Mouse (Mus musculus): ENCODE measurements around the gene Plcg1. TPM values are rescaled to one million over a fixed set of nuclear protein-coding genes. Genes with fewer than 3 reads are reported as not detected.

Gene Plcg1
- polyA plus RNA-seq, 2 experiments = 56.8 to 131 TPM

DNA sequence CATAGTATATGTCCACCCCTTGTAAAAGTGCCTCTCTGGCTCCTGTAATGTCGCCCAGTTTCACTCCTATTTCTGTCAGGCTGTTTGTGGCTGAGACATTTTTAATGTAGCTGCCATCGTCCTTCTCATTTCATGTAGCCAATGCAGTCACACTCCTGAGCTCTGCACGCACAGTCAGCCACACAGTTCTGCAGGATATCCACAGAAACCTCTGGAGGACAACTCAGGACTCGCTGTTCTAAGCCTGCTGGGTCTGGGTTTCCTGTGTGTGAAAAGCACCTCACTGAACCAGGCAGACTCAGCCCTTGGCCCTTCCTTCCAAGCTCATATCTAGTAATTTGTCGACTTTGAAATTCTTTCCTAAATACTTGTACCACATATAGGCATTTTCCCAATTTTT is 6.6 kb upstream of the Plcg1 start:
- DNase-seq (ENCODE audit: low spot score) (no peak), ATAC-seq (ENCODE audit: low FRiP score, low read depth) (no peak)
- no peaks in the 10 kb centered on the region for H3K9me3 ChIP-seq (ENCODE audit: control insufficient read depth, low read length)
- H3K27ac ChIP-seq (replicated peaks; ENCODE audit: low read depth, low read length) = no peak overlapping the region
- H3K27me3 ChIP-seq (ENCODE audit: control insufficient read depth, insufficient read depth, low read length) = no peaks in the 10 kb centered on the region
- no peak for TF ChIP-seq POLR2A (IDR thresholded peaks at IDR 0.05; ENCODE audit: borderline replicate concordance, extremely low read depth, insufficient read depth, insufficient read length)
- H3K36me3 ChIP-seq (ENCODE audit: control insufficient read depth, insufficient read depth, low read length) = peaks cover 59% of the 10 kb centered on the region
- 86% methylated on average over 5 of the region's 5 CpGs for WGBS
- H3K4me2 ChIP-seq (replicated peaks; ENCODE audit: low read depth, low read length, severe bottlenecking) = no peak overlapping the region
- no peak overlapping the region for H3K9ac ChIP-seq (ENCODE audit: low read depth, low read length, severe bottlenecking)
- no peaks in the 10 kb centered on the region for H3K4me1 ChIP-seq (ENCODE audit: control insufficient read depth, insufficient read depth, low read length)
- H3K4me3 ChIP-seq (replicated peaks; ENCODE audit: low read length) = no peak overlapping the region

DNA sequence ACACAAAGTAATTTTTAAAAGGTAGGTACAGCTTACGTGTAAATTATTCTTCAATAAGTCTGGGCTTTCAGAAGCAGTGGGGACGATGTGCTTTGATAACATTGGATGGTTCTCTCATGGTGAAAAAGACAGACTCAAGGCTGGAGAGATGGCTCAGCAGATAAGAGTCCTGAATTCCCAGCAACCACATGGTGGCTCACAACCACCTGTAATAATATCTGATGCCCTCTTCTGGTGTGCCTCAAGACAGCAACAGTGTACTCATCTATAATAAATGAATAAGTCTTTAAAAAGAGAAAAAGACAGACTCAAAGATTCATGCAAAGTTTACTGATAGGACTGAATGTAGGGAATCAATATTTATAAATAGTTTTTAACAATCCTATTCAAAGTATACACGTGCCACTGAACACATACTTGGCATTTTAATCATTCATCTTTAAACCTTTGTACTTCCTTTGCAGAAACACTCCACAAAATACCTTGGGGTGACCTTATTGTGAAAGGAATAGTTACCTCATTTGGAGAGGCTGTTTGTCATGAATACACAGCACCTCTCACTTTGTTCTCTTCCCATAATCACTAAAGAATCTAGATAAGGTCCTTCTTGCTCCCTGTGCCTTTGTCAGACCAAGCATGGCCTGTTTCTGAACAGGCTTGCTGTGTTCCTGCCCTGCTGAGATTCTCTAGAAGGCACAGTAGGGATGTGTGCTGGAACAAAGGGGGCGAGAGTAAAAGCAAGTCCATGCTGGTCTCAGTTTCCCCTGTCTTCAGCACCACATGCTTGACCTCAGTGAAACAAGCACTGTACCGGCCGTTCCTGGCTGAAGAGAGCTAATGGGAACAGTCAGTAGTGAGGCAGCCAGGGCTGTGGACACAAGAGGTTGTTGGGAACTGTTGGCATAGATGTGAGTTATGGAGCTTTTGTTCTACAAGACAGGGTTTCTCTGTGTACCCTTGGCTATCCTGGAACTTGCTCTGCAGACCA is 4.9 kb upstream of the Plcg1 start:
- Histone ChIP-seq H3K9ac (ENCODE audit: low read depth, low read length, severe bottlenecking) (no peak overlapping the region), H3K4me3 (replicated peaks; ENCODE audit: low read length) (no peak overlapping the region), H3K36me3 (ENCODE audit: control insufficient read depth, insufficient read depth, low read length) (peaks cover 46% of the 10 kb centered on the region), H3K27me3 (ENCODE audit: control insufficient read depth, insufficient read depth, low read length) (no peaks in the 10 kb centered on the region), H3K4me2 (replicated peaks; ENCODE audit: low read depth, low read length, severe bottlenecking) (no peak overlapping the region), H3K9me3 (ENCODE audit: control insufficient read depth, low read length) (no peaks in the 10 kb centered on the region), H3K27ac (replicated peaks; ENCODE audit: low read depth, low read length) (no peak overlapping the region), H3K4me1 (ENCODE audit: control insufficient read depth, insufficient read depth, low read length) (peaks cover 9% of the 10 kb centered on the region; the same call in 1 of the 2 replicates)
- no peak for TF ChIP-seq POLR2A (IDR thresholded peaks at IDR 0.05; ENCODE audit: borderline replicate concordance, extremely low read depth, insufficient read depth, insufficient read length)
- ATAC-seq (ENCODE audit: low FRiP score, low read depth) = no peak
- DNase-seq (ENCODE audit: low spot score) = no peak
- 88% methylated on average over 6 of the region's 6 CpGs for WGBS

GRCm38 (mm10) chr2:160728972-160729371 is 2.1 kb upstream of the Plcg1 start:
- no peak for TF ChIP-seq POLR2A (IDR thresholded peaks at IDR 0.05; ENCODE audit: borderline replicate concordance, extremely low read depth, insufficient read depth, insufficient read length)
- no peak overlapping the region for H3K27ac ChIP-seq (replicated peaks; ENCODE audit: low read depth, low read length)
- no peaks in the 10 kb centered on the region for H3K27me3 ChIP-seq (ENCODE audit: control insufficient read depth, insufficient read depth, low read length)
- ATAC-seq (ENCODE audit: low FRiP score, low read depth) = no peak
- H3K4me2 ChIP-seq (replicated peaks; ENCODE audit: low read depth, low read length, severe bottlenecking) = no peak overlapping the region
- no peak for DNase-seq (ENCODE audit: low spot score)
- H3K9me3 ChIP-seq (ENCODE audit: control insufficient read depth, low read length) = no peaks in the 10 kb centered on the region
- H3K4me1 ChIP-seq (ENCODE audit: control insufficient read depth, insufficient read depth, low read length) = peaks cover 22% of the 10 kb centered on the region
- H3K4me3 ChIP-seq (replicated peaks; ENCODE audit: low read length) = no peak overlapping the region
- no peak overlapping the region for H3K9ac ChIP-seq (ENCODE audit: low read depth, low read length, severe bottlenecking)
- H3K36me3 ChIP-seq (ENCODE audit: control insufficient read depth, insufficient read depth, low read length) = peaks cover 22% of the 10 kb centered on the region
- WGBS = 87% methylated on average over 3 of the region's 3 CpGs

- Histone ChIP-seq H3K4me2 (replicated peaks; ENCODE audit: low read depth, low read length, severe bottlenecking) (no peak overlapping the region), H3K27ac (replicated peaks; ENCODE audit: low read depth, low read length) (no peak overlapping the region), H3K4me3 (replicated peaks; ENCODE audit: low read length) (no peak overlapping the region), H3K27me3 (ENCODE audit: control insufficient read depth, insufficient read depth, low read length) (no peaks in the 10 kb centered on the region), H3K9ac (ENCODE audit: low read depth, low read length, severe bottlenecking) (no peak overlapping the region), H3K36me3 (ENCODE audit: control insufficient read depth, insufficient read depth, low read length) (peaks cover 22% of the 10 kb centered on the region), H3K4me1 (ENCODE audit: control insufficient read depth, insufficient read depth, low read length) (peaks cover 27% of the 10 kb centered on the region), H3K9me3 (ENCODE audit: control insufficient read depth, low read length) (no peaks in the 10 kb centered on the region)
- 80% methylated on average over 2 of the region's 2 CpGs for WGBS
- no peak for DNase-seq (ENCODE audit: low spot score)
- ATAC-seq (ENCODE audit: low FRiP score, low read depth) = no peak
- TF ChIP-seq POLR2A (IDR thresholded peaks at IDR 0.05; ENCODE audit: borderline replicate concordance, extremely low read depth, insufficient read depth, insufficient read length) = no peak
Measured at GRCm38 (mm10) chr2:160729436-160729835, 1.7 kb upstream of the Plcg1 start.

DNA sequence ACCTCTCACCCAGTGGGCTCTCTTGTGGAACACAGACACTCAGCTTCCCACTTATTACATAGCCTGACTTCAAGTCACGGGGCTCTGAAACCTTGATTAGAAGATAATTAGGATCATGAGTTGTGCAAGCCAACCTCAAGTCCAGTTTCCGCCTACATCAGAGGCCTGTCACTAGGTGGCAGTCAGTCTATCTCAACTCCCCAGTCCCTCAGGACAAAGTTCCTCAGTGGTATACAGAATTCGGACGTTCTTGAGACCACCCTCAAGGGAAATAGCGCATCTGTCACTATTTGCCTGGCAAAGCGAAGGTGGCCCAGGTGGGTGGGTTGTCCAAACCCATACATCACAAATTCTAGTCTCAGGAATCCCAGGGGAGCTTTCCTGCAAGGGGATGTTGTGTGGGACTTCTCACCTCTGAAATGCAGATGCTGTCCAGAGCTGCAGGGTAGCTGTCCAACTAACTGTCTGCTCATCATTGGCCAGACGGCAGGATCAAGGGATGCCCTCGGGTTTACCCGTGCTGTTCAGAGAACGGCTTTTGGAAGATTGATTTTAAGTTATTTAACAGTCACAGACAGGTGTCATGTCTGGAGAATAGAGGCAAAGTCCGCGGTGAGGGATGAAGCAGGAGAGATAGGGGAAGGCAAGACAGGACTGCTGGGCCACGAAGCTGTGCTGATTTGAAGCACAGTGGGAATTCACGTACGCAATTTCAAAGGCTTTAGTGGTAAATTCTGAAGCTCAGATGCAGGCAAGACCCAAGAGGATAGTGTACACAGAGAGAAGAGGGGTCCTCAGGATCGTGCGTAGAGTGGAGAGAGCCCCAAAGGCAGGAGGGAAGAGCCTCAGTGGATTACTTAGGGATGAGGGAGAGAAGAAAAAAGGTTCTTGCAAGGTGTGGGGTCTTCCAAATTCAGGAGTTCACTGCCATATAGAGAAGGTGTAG is 976 bp upstream of the Plcg1 start:
- H3K4me2 ChIP-seq (replicated peaks; ENCODE audit: low read depth, low read length, severe bottlenecking) = peak overlapping the region; percentile 66
- peaks cover 28% of the 10 kb centered on the region for H3K4me1 ChIP-seq (ENCODE audit: control insufficient read depth, insufficient read depth, low read length)
- WGBS = 24% methylated on average over 17 of the region's 17 CpGs
- H3K9ac ChIP-seq (ENCODE audit: low read depth, low read length, severe bottlenecking) = peak overlapping the region; percentile 100
- H3K4me3 ChIP-seq (replicated peaks; ENCODE audit: low read length) = peak overlapping the region; percentile 92
- H3K27ac ChIP-seq (replicated peaks; ENCODE audit: low read depth, low read length) = no peak overlapping the region
- H3K9me3 ChIP-seq (ENCODE audit: control insufficient read depth, low read length) = no peaks in the 10 kb centered on the region
- DNase-seq (ENCODE audit: low spot score) = no peak
- peaks cover 24% of the 10 kb centered on the region; the same call in 1 of the 2 replicates for H3K36me3 ChIP-seq (ENCODE audit: control insufficient read depth, insufficient read depth, low read length)
- no peak for TF ChIP-seq POLR2A (IDR thresholded peaks at IDR 0.05; ENCODE audit: borderline replicate concordance, extremely low read depth, insufficient read depth, insufficient read length)
- H3K27me3 ChIP-seq (ENCODE audit: control insufficient read depth, insufficient read depth, low read length) = no peaks in the 10 kb centered on the region
- no peak for ATAC-seq (ENCODE audit: low FRiP score, low read depth)
